Mouse (Mus musculus): ENCODE results near the gene Phldb1. TPM values are rescaled to one million over a fixed set of nuclear protein-coding genes. Genes with fewer than 3 reads are reported as not detected.

The Phldb1 gene
- polyA plus RNA-seq, 1 experiment = 62.2 TPM

GRCm38 (mm10) chr9:44672291-44672865 lies 62.6 kb downstream of the Phldb1 start:
- H3ac ChIP-seq (ENCODE audit: control insufficient read depth, insufficient read length) = no peak overlapping the region
- peaks cover 8% of the 10 kb centered on the region for H3K27me3 ChIP-seq (ENCODE audit: control insufficient read depth, insufficient read depth, insufficient read length)
- no peaks in the 10 kb centered on the region for H3K79me2 ChIP-seq (ENCODE audit: control insufficient read depth, insufficient read depth)
- H3K4me2 ChIP-seq (ENCODE audit: low read depth) = no peak overlapping the region
- H3K36me3 ChIP-seq (ENCODE audit: control insufficient read depth, insufficient read depth) = no peaks in the 10 kb centered on the region
- TF ChIP-seq USF1 (IDR thresholded peaks at IDR 0.05; ENCODE audit: low read depth) (no peak), REST (IDR thresholded peaks at IDR 0.05; ENCODE audit: insufficient read depth, insufficient read length) (no peak), TCF3 (IDR thresholded peaks at IDR 0.05; ENCODE audit: insufficient read length, low read depth) (no peak), E2F4 (IDR thresholded peaks at IDR 0.05; ENCODE audit: insufficient read depth) (no peak), TCF12 (IDR thresholded peaks at IDR 0.05; ENCODE audit: insufficient read depth, poor library complexity, severe bottlenecking) (no peak), CEBPB (IDR thresholded peaks at IDR 0.05; ENCODE audit: insufficient read depth, poor library complexity, severe bottlenecking) (no peak), MYOD1 (IDR thresholded peaks at IDR 0.05; ENCODE audit: control insufficient read depth in 1 of 3, insufficient read length in 2 of 3, low read depth in 2 of 3) (no peak), MYOG (IDR thresholded peaks at IDR 0.05; ENCODE audit: control insufficient read depth in 1 of 3, insufficient read depth in 1 of 3, insufficient read length in 2 of 3, low read depth in 2 of 3) (no peak), MAX (IDR thresholded peaks at IDR 0.05; ENCODE audit: low read depth) (no peak), POLR2AphosphoS2 (IDR thresholded peaks at IDR 0.05; ENCODE audit: insufficient read length, low read depth) (no peak), POLR2A (IDR thresholded peaks at IDR 0.05; ENCODE audit: insufficient read length, low read depth) (no peak), SRF (IDR thresholded peaks at IDR 0.05; ENCODE audit: control insufficient read depth, insufficient read length, low read depth) (no peak)
- no peak overlapping the region for H3K4me3 ChIP-seq

DNA sequence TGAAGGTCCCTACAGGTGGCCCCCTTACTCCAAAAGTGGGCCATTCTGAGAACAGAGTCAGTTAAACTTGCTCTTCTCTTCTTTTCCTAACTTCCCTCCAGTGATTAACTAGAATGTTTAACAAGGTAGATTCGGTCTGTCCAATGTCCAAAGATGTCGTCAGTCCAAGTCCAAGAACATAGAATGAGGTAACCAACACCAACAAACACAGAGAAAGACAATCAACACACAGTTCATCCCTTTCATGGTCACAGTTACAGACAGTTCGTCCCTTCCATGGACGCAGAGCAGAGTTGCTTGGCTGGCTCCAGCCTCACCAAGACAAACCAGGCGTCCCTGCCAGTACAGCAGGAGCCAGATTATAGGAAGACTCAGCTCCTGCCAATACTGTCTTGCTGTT lies 63.6 kb downstream of the Phldb1 start:
- TF ChIP-seq TCF12 (IDR thresholded peaks at IDR 0.05; ENCODE audit: insufficient read depth, poor library complexity, severe bottlenecking) (no peak), E2F4 (IDR thresholded peaks at IDR 0.05; ENCODE audit: insufficient read depth) (no peak), MYOD1 (IDR thresholded peaks at IDR 0.05; ENCODE audit: control insufficient read depth in 1 of 3, insufficient read length in 2 of 3, low read depth in 2 of 3) (no peak), MAX (IDR thresholded peaks at IDR 0.05; ENCODE audit: low read depth) (no peak), USF1 (IDR thresholded peaks at IDR 0.05; ENCODE audit: low read depth) (no peak), REST (IDR thresholded peaks at IDR 0.05; ENCODE audit: insufficient read depth, insufficient read length) (no peak), SRF (IDR thresholded peaks at IDR 0.05; ENCODE audit: control insufficient read depth, insufficient read length, low read depth) (no peak), MYOG (IDR thresholded peaks at IDR 0.05; ENCODE audit: control insufficient read depth in 1 of 3, insufficient read depth in 1 of 3, insufficient read length in 2 of 3, low read depth in 2 of 3) (no peak), CEBPB (IDR thresholded peaks at IDR 0.05; ENCODE audit: insufficient read depth, poor library complexity, severe bottlenecking) (no peak), POLR2A (IDR thresholded peaks at IDR 0.05; ENCODE audit: insufficient read length, low read depth) (no peak), POLR2AphosphoS2 (IDR thresholded peaks at IDR 0.05; ENCODE audit: insufficient read length, low read depth) (no peak), TCF3 (IDR thresholded peaks at IDR 0.05; ENCODE audit: insufficient read length, low read depth) (no peak)

GRCm38 (mm10) chr9:44663706-44664105 lies 71.3 kb downstream of the Phldb1 start:
- TF ChIP-seq USF1 (IDR thresholded peaks at IDR 0.05; ENCODE audit: low read depth) (no peak), TCF12 (IDR thresholded peaks at IDR 0.05; ENCODE audit: insufficient read depth, poor library complexity, severe bottlenecking) (no peak), POLR2AphosphoS2 (IDR thresholded peaks at IDR 0.05; ENCODE audit: insufficient read length, low read depth) (no peak), CEBPB (IDR thresholded peaks at IDR 0.05; ENCODE audit: insufficient read depth, poor library complexity, severe bottlenecking) (no peak), MYOG (IDR thresholded peaks at IDR 0.05; ENCODE audit: control insufficient read depth in 1 of 3, insufficient read depth in 1 of 3, insufficient read length in 2 of 3, low read depth in 2 of 3) (no peak), REST (IDR thresholded peaks at IDR 0.05; ENCODE audit: insufficient read depth, insufficient read length) (no peak), POLR2A (IDR thresholded peaks at IDR 0.05; ENCODE audit: insufficient read length, low read depth) (no peak), MYOD1 (IDR thresholded peaks at IDR 0.05; ENCODE audit: control insufficient read depth in 1 of 3, insufficient read length in 2 of 3, low read depth in 2 of 3) (no peak), TCF3 (IDR thresholded peaks at IDR 0.05; ENCODE audit: insufficient read length, low read depth) (no peak), MAX (IDR thresholded peaks at IDR 0.05; ENCODE audit: low read depth) (no peak), SRF (IDR thresholded peaks at IDR 0.05; ENCODE audit: control insufficient read depth, insufficient read length, low read depth) (no peak), E2F4 (IDR thresholded peaks at IDR 0.05; ENCODE audit: insufficient read depth) (no peak)
- no peak overlapping the region for H3K4me2 ChIP-seq (ENCODE audit: low read depth)
- no peak overlapping the region for H3K4me3 ChIP-seq
- H3K27me3 ChIP-seq (ENCODE audit: control insufficient read depth, insufficient read depth, insufficient read length) = no peaks in the 10 kb centered on the region
- H3K79me2 ChIP-seq (ENCODE audit: control insufficient read depth, insufficient read depth) = no peaks in the 10 kb centered on the region
- H3ac ChIP-seq (ENCODE audit: control insufficient read depth, insufficient read length) = no peak overlapping the region
- no peaks in the 10 kb centered on the region for H3K36me3 ChIP-seq (ENCODE audit: control insufficient read depth, insufficient read depth)

More for the DNA sequence above, 63.6 kb downstream of the Phldb1 start:
- Histone ChIP-seq H3K4me3 (no peak overlapping the region), H3K79me2 (ENCODE audit: control insufficient read depth, insufficient read depth) (no peaks in the 10 kb centered on the region), H3ac (ENCODE audit: control insufficient read depth, insufficient read length) (no peak overlapping the region), H3K27me3 (ENCODE audit: control insufficient read depth, insufficient read depth, insufficient read length) (peaks cover 8% of the 10 kb centered on the region), H3K36me3 (ENCODE audit: control insufficient read depth, insufficient read depth) (no peaks in the 10 kb centered on the region), H3K4me2 (ENCODE audit: low read depth) (no peak overlapping the region)

- H3K4me3 ChIP-seq = no peak overlapping the region
- H3K79me2 ChIP-seq (ENCODE audit: control insufficient read depth, insufficient read depth) = no peaks in the 10 kb centered on the region
- peak overlapping the region; percentile 66 for H3K4me2 ChIP-seq (ENCODE audit: low read depth)
- H3ac ChIP-seq (ENCODE audit: control insufficient read depth, insufficient read length) = no peak overlapping the region
- H3K36me3 ChIP-seq (ENCODE audit: control insufficient read depth, insufficient read depth) = no peaks in the 10 kb centered on the region
- no peak for TF ChIP-seq MYOD1 (IDR thresholded peaks at IDR 0.05; ENCODE audit: control insufficient read depth in 1 of 3, insufficient read length in 2 of 3, low read depth in 2 of 3)
- no peak for TF ChIP-seq REST (IDR thresholded peaks at IDR 0.05; ENCODE audit: insufficient read depth, insufficient read length)
- TF ChIP-seq CEBPB (IDR thresholded peaks at IDR 0.05; ENCODE audit: insufficient read depth, poor library complexity, severe bottlenecking) = no peak
- TF ChIP-seq POLR2A (IDR thresholded peaks at IDR 0.05; ENCODE audit: insufficient read length, low read depth) = no peak
- TF ChIP-seq POLR2AphosphoS2 (IDR thresholded peaks at IDR 0.05; ENCODE audit: insufficient read length, low read depth) = no peak
- no peak for TF ChIP-seq SRF (IDR thresholded peaks at IDR 0.05; ENCODE audit: control insufficient read depth, insufficient read length, low read depth)
- peaks cover 7% of the 10 kb centered on the region for H3K27me3 ChIP-seq (ENCODE audit: control insufficient read depth, insufficient read depth, insufficient read length)
Measured at GRCm38 (mm10) chr9:44655098-44656066, 79.6 kb downstream of the Phldb1 start.

All from myocyte (in vitro differentiated cells).